Mouse (Mus musculus): ENCODE measurements around the gene Fmnl2.

Fmnl2 gene

GRCm38 (mm10) chr2:53014451-53014850 lies 156.8 kb downstream of the Fmnl2 start:
- CTCF ChIA-PET = no interaction called here
- POLR2A ChIA-PET = interaction anchor here in 1 of 4 experiments (1.4 kb wide), 1 partner anchor 14 kb away, joined by 3 read pairs; no protein-coding TSS in a partner anchor

GRCm38 (mm10) chr2:53022982-53023381 lies 165.3 kb downstream of the Fmnl2 start:
- ChIA-PET CTCF (interaction anchor here in 2 of 4 experiments (0.6 to 1.6 kb wide), 3 partner anchors 16 to 99 kb away, joined by 3 to 11 read pairs (median 5); no protein-coding TSS in a partner anchor), POLR2A (interaction anchor here in 1 of 4 experiments (1.6 kb wide), 1 partner anchor 17 kb away, joined by 3 read pairs; no protein-coding TSS in a partner anchor)

- POLR2A ChIA-PET = interaction anchor here in 3 of 4 experiments (0.6 to 0.9 kb wide), 3 partner anchors 30 to 1667 kb away, joined by 3 read pairs; no protein-coding TSS in a partner anchor
Measured at GRCm38 (mm10) chr2:53026056-53026769, 168.6 kb downstream of the Fmnl2 start.

GRCm38 (mm10) chr2:53028868-53029267 lies 171.2 kb downstream of the Fmnl2 start:
- ChIA-PET CTCF (interaction anchor here in 1 of 4 experiments (0.6 to 0.7 kb wide), 2 partner anchors 22 to 175 kb away, joined by 3 to 7 read pairs; no protein-coding TSS in a partner anchor), POLR2A (interaction anchor here (0.5 to 1.5 kb wide), 6 partner anchors 8 to 286 kb away, joined by 3 to 4 read pairs (median 3); partner anchors contain the start of gene Stam2 (in 1 of the 4))

More at GRCm38 (mm10) chr2:53026056-53026769, 168.6 kb downstream of the Fmnl2 start:
- CTCF ChIA-PET = interaction anchor here in 2 of 4 experiments (0.6 to 1.2 kb wide), 2 partner anchors 19 to 57 kb away, joined by 3 to 7 read pairs; no protein-coding TSS in a partner anchor

GRCm38 (mm10) chr2:53029716-53030431 lies 172.2 kb downstream of the Fmnl2 start:
- POLR2A ChIA-PET = interaction anchor here in 3 of 4 experiments (0.7 to 1.5 kb wide), 7 partner anchors 9 to 287 kb away, joined by 3 to 6 read pairs (median 3); partner anchors contain the start of gene Stam2 (in 1 of the 3)
- CTCF ChIA-PET = interaction anchor here in 3 of 4 experiments (0.5 to 0.9 kb wide), 4 partner anchors 9 to 213 kb away, joined by 3 to 17 read pairs (median 3); no protein-coding TSS in a partner anchor

GRCm38 (mm10) chr2:53030432-53030826 lies 172.8 kb downstream of the Fmnl2 start:
- ChIA-PET POLR2A (interaction anchor here in 3 of 4 experiments (0.7 to 1.5 kb wide), 4 partner anchors 9 to 30 kb away, joined by 3 to 5 read pairs (median 3); no protein-coding TSS in a partner anchor), CTCF (interaction anchor here in 2 of 4 experiments (0.5 to 1.0 kb wide), 4 partner anchors 8 to 32 kb away, joined by 3 to 17 read pairs (median 3); no protein-coding TSS in a partner anchor)

- POLR2A ChIA-PET = interaction anchor here in 1 of 4 experiments (0.6 to 1.2 kb wide), 2 partner anchors 16 to 28 kb away, joined by 3 read pairs; no protein-coding TSS in a partner anchor
- CTCF ChIA-PET = interaction anchor here in 1 of 4 experiments (0.6 kb wide), 1 partner anchor 8 kb away, joined by 3 read pairs; no protein-coding TSS in a partner anchor
Measured at GRCm38 (mm10) chr2:53038253-53038652, 180.6 kb downstream of the Fmnl2 start.

GRCm38 (mm10) chr2:53038737-53039136 lies 181.1 kb downstream of the Fmnl2 start:
- POLR2A ChIA-PET = interaction anchor here in 3 of 4 experiments (0.7 to 1.2 kb wide), 3 partner anchors 8 to 28 kb away, joined by 3 to 6 read pairs (median 3); no protein-coding TSS in a partner anchor
- CTCF ChIA-PET = interaction anchor here in 1 of 4 experiments (0.6 kb wide), 1 partner anchor 9 kb away, joined by 3 read pairs; no protein-coding TSS in a partner anchor

GRCm38 (mm10) chr2:53047031-53047430 lies 189.4 kb downstream of the Fmnl2 start:
- ChIA-PET POLR2A (interaction anchor here in 1 of 4 experiments (1.5 kb wide), 1 partner anchor 17 kb away, joined by 3 read pairs; no protein-coding TSS in a partner anchor), CTCF (no interaction called here)

- POLR2A ChIA-PET = no interaction called here
Measured at GRCm38 (mm10) chr2:53047749-53048387, 190.2 kb downstream of the Fmnl2 start.

GRCm38 (mm10) chr2:53050376-53050775 lies 192.7 kb downstream of the Fmnl2 start:
- CTCF ChIA-PET = interaction anchor here in 1 of 4 experiments (0.8 kb wide), 1 partner anchor 43 kb away, joined by 3 read pairs; no protein-coding TSS in a partner anchor
- POLR2A ChIA-PET = no interaction called here

More at GRCm38 (mm10) chr2:53047749-53048387, 190.2 kb downstream of the Fmnl2 start:
- CTCF ChIA-PET = no interaction called here

GRCm38 (mm10) chr2:53051502-53051901 lies 193.8 kb downstream of the Fmnl2 start:
- POLR2A ChIA-PET = interaction anchor here in 1 of 4 experiments (0.6 to 1.1 kb wide), 2 partner anchors 15 to 19 kb away, joined by 3 read pairs; no protein-coding TSS in a partner anchor
- CTCF ChIA-PET = interaction anchor here in 2 of 4 experiments (0.7 to 1.1 kb wide), 2 partner anchors 213 to 295 kb away, joined by 3 read pairs; no protein-coding TSS in a partner anchor

- CTCF ChIA-PET = interaction anchor here in 1 of 4 experiments (1.1 kb wide), 1 partner anchor 21 kb away, joined by 4 read pairs; no protein-coding TSS in a partner anchor
Measured at GRCm38 (mm10) chr2:53053714-53054113, 196.1 kb downstream of the Fmnl2 start.

GRCm38 (mm10) chr2:53056556-53056955 lies 198.9 kb downstream of the Fmnl2 start:
- ChIA-PET CTCF (no interaction called here), POLR2A (interaction anchor here in 2 of 4 experiments (0.5 to 0.6 kb wide), 2 partner anchors 30 to 250 kb away, joined by 3 read pairs; no protein-coding TSS in a partner anchor)

More at GRCm38 (mm10) chr2:53053714-53054113, 196.1 kb downstream of the Fmnl2 start:
- POLR2A ChIA-PET = interaction anchor here in 1 of 4 experiments (1.3 kb wide), 1 partner anchor 195 kb away, joined by 3 read pairs; no protein-coding TSS in a partner anchor

GRCm38 (mm10) chr2:53057291-53057690 lies 199.6 kb downstream of the Fmnl2 start:
- ChIA-PET CTCF (no interaction called here), POLR2A (interaction anchor here in 1 of 4 experiments (0.5 kb wide), 1 partner anchor 251 kb away, joined by 3 read pairs; no protein-coding TSS in a partner anchor)

GRCm38 (mm10) chr2:53061363-53062000 lies 203.8 kb downstream of the Fmnl2 start:
- ChIA-PET CTCF (no interaction called here), POLR2A (no interaction called here)

- ChIA-PET POLR2A (interaction anchor here in 1 of 4 experiments (0.9 kb wide), 1 partner anchor 28 kb away, joined by 3 read pairs; no protein-coding TSS in a partner anchor), CTCF (interaction anchor here in 1 of 4 experiments (0.6 kb wide), 1 partner anchor 444 kb away, joined by 3 read pairs; no protein-coding TSS in a partner anchor)
Measured at GRCm38 (mm10) chr2:53066973-53067372, 209.3 kb downstream of the Fmnl2 start.
